Mouse (Mus musculus) embryo, embryonic 11.5 days (tissue): ENCODE results near the gene Prom1.

ENCODE experiments used
- DNase-seq: peaks from one replicate; pipeline ENCODE4 v3.0.0-alpha.2; 2012; ENCODE audit warnings: low read depth, low spot score

The Prom1 gene

GRCm38 (mm10) chr5:44081108-44081507, 20.7 kb downstream of the Prom1 start:
- DNase-seq: no peak

GRCm38 (mm10) chr5:44080276-44081054, 21.4 kb downstream of the Prom1 start:
- DNase-seq: no peak

DNA sequence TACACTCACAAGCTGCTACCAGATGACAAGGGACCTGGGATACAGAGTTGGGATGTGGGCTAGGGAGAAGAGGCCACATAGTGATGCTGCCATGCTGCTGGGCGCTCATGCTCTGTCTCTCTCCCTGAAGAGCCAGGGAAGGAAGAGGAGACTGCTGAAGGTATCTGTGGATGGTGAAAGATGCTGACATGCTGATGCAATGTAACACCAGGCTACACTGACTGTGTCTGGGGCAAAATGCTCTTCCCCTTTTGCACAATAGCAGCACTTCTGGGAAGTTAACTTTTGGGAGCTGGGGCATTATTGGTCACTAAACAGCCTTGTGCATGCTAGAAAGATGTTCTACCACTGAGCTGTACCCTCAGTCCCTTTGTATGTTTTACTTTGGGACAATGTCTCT, 26.4 kb downstream of the Prom1 start:
- DNase-seq: no peak

GRCm38 (mm10) chr5:44073634-44074033, 28.2 kb downstream of the Prom1 start:
- DNase-seq: no peak

- DNase-seq: no peak
Observed at GRCm38 (mm10) chr5:44070529-44071133, 31.2 kb downstream of the Prom1 start.

GRCm38 (mm10) chr5:44058258-44058657, 43.6 kb downstream of the Prom1 start:
- no peak for DNase-seq

GRCm38 (mm10) chr5:44050213-44050612, 51.6 kb downstream of the Prom1 start:
- no peak for DNase-seq

DNA sequence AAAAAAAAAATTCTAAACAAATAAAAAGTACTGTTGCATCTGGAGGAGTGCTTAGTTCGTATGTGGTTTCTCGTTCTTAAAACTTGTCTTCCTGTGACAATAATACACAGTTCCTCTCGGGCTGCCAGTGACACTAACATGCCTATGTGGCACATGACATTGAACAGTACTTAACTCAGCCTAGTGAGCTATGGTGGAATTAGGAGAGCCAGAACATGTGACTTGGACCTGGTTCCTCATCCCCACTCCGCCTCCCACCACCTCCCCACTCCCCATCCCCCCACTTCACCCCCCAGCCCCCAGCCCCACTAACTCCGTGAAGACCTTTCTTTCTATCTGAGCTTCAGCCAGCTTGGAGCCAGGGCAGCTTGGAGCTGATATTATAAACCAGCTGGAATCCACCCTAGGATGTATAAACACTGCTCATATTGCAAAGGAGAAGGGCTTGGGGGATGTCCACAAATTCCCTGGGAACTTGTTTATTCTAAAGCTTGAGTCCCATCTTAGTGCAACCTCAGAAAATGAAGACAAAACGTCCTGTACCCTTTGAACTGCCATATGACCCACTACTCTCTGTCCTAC, 52.3 kb downstream of the Prom1 start:
- no peak for DNase-seq

- DNase-seq: peak; percentile 47
Observed at GRCm38 (mm10) chr5:44048568-44049363, 53.1 kb downstream of the Prom1 start.

GRCm38 (mm10) chr5:44041725-44042124, 60.1 kb downstream of the Prom1 start:
- no peak for DNase-seq

DNA sequence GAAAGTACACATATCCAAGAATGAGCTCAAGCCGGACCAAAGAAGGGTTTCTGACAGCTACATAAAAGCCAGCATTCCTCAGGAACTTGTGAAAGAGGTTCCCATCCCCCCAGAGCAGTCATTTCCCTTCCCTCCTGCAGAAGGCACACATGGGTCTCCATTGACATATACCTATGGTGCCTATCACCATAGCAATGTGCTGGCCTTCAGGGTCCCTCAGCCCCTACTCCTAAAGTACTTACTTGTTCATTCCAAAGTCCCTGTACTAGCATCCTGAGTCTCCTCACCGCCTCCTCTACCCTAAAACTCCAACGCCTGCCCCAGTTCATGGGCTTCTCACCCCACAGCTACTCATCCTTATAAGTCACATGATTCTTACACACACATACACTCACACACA, 60.8 kb downstream of the Prom1 start:
- no peak for DNase-seq

DNA sequence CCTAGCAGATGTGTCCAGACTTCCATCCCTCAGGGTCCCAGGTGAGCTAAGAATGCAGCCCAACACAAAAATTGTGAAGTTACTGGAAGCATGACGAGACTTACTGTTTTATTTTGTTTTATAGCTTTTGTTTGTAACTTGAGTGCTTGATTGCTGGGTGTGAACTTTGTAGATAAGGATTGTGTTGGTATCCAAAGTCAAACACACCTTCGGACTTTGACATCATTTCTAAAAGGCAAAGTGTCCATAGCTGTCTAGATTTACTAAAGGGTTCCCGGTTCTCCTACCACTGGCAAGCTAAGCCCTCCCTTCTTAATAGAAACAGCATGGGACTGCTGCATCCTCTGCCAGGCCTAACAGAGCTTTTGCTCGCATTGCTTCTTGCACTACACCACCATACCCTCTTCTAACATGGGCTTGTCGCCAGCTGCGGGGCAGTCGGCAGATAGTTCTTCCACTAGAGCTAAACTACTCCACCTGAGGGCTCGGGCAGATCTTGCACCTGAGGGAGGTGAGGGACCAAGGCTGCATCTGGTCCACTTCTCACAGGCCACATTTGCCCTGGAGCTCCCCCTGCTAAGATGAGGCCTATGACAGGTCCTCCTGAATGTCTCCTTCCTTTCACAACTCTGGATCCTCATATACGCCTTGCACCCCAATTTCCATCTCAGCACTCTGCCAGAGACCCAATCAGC, 103.4 kb downstream of the Prom1 start:
- no peak for DNase-seq

- DNase-seq: no peak
Observed at GRCm38 (mm10) chr5:43997626-43998025, 104.2 kb downstream of the Prom1 start.

- no peak for DNase-seq
Observed at GRCm38 (mm10) chr5:43996162-43996561, 105.7 kb downstream of the Prom1 start.

DNA sequence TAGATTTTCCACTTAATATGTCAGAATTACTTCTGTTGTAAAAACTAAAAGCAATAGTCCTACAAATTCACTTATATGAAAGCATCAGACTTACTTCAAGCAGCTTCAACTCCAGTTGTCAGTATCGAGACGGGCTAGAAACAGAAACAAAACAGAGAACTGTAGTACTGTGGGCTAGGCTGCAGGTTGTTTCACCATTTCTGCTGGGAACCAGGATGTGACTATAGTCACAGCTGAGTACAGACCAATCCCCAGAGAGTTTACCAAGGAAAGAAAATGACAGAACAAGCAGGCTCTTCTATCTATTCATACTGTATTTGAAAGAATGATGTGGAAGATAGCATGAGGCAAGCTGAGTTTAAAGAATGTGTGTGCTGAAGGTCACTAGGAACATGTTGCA, 106.9 kb downstream of the Prom1 start:
- no peak for DNase-seq

DNA sequence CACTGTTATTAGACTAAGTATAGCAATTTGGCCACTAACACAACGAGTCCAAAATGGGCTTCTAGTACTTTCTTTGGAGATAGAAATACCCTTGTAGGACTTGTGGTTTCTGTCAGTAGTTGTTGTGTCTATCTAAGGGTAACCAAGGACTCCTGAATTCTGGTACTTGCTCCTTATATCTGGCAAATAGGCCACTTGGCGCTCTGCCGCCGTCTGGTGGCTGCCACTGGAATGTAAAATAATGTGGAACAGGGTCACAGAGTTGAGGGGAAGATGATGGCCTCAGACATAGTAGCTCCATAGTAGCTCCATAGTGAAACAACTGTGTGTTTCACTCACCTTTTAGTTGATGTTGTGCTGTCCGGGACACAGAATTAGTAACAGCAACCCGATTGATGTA, 111.5 kb downstream of the Prom1 start:
- DNase-seq: peak; percentile 13

GRCm38 (mm10) chr5:43989017-43989416, 112.8 kb downstream of the Prom1 start:
- DNase-seq: no peak

- DNase-seq: no peak
Observed at GRCm38 (mm10) chr5:43986212-43986611, 115.6 kb downstream of the Prom1 start.

DNA sequence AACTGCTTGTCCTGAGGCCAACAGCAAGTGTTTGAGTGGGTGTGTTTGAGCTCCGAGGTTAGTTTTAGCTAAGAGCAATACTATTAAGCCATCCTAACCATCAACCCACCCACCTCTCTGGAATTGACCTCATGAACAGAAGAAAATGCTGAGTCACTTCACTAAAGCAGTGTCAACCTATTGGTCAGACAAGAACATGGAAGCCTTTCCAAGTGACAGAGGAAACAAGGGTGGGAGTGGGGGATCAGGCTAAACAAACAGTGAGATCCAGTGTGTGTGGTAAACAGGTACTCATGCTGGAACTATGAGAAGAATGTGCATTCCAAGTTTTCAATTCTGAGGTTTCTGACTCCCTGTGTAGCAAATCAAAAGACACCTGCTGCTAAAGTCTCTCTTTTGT, 118.9 kb downstream of the Prom1 start:
- no peak for DNase-seq

DNA sequence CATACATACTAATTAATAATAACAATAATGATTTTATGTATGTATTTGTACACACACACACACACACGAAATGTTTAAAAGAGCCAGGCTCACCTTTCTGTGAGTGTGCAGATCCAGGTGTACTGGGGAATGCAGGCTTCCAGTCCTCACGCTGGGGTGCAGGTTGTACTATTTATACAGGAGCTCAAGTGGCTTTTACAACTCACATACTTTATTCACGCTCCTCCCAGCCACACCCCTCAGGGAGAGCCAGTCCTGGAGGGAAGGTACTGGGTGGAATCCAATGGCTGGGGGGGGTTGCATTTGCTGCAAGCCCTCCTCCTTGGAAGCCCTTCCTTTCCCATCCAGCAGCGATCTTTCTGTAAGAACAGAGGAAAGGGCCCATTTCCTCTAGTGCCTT, 120.2 kb downstream of the Prom1 start, which contains the start of gene Fgfbp1:
TSS of gene Fgfbp1 (minus strand) at position 160 of the 400 bp plus-strand sequence.
- no peak for DNase-seq

GRCm38 (mm10) chr5:43980397-43980796, 121.4 kb downstream of the Prom1 start:
- no peak for DNase-seq
